Mouse (Mus musculus) liver, embryonic 16.5 days (tissue): ENCODE data around the gene Kcnq4. TPM values are rescaled to one million over a fixed set of nuclear protein-coding genes. Genes with fewer than 3 reads are reported as not detected.

Experiments used
- ATAC-seq: fragments of 200-750 bp; cut with Nextera tagmentation; 2 replicates; pipeline ENCODE4 v1.8.0; 2017; ENCODE audit warnings: low read depth, mild to moderate bottlenecking, moderate number of reproducible peaks, moderate library complexity
- H3K27ac ChIP-seq: fragments of 300-500 bp; sonication (generic); 2 replicates; pipeline ENCODE4 v1.5.1; 2014; ENCODE audit warnings: mild to moderate bottlenecking, low read length
- H3K27me3 ChIP-seq: fragments of 300-500 bp; sonication (generic); 2 replicates; pipeline ENCODE4 v1.6.1; 2014; ENCODE audit warnings: low read depth, low read length, mixed read lengths; ENCODE audit not compliant: control insufficient read depth, insufficient read depth
- H3K36me3 ChIP-seq: fragments of 300-500 bp; sonication (generic); 2 replicates; pipeline ENCODE4 v1.6.1; 2014; ENCODE audit warnings: mild to moderate bottlenecking; ENCODE audit not compliant: control insufficient read depth, insufficient read depth
- H3K4me1 ChIP-seq: fragments of 300-500 bp; sonication (generic); 2 replicates; pipeline ENCODE4 v1.6.1; 2014; ENCODE audit warnings: low read depth, low read length, mixed read lengths; ENCODE audit not compliant: control insufficient read depth
- H3K4me2 ChIP-seq: fragments of 300-500 bp; sonication (generic); 2 replicates; pipeline ENCODE4 v1.6.1; 2014; ENCODE audit warnings: low read depth, low read length, mixed read lengths
- H3K4me3 ChIP-seq: fragments of 300-500 bp; sonication (generic); 2 replicates; pipeline ENCODE4 v1.5.1; 2014; ENCODE audit warnings: low read depth, mild to moderate bottlenecking, low read length
- H3K9ac ChIP-seq: fragments of 300-500 bp; sonication (generic); 2 replicates; pipeline ENCODE4 v1.6.1; 2014; ENCODE audit warnings: low read depth, low read length
- H3K9me3 ChIP-seq: fragments of 300-500 bp; sonication (generic); replicated peaks from 2 replicates; pipeline ENCODE4 v1.6.1; 2016; ENCODE audit warnings: low read length; ENCODE audit not compliant: control insufficient read depth
- WGBS: fragments of 180-500 bp; shearing (Covaris S2); extraction: QIAGEN DNeasy Blood & Tissue Kit; methylation state at CpG from one replicate; pipeline ENCODE4 v1.1.7; 2014; ENCODE audit not compliant: insufficient replicate concordance; 5-methylcytosine and 5-hydroxymethylcytosine counted together
- polyA plus RNA-seq: library from polyadenylated mRNA; unstranded; fragments of >200 nt; fragmentation: Nextera tagmentation; extraction: Ambion mirVana; gene quantifications from 2 replicates; pipeline ENCODE4 v1.2.1, GENCODE M21; 2015

Kcnq4 gene
- polyA plus RNA-seq, 1 experiment from 2014 or later: 0.14 TPM

DNA sequence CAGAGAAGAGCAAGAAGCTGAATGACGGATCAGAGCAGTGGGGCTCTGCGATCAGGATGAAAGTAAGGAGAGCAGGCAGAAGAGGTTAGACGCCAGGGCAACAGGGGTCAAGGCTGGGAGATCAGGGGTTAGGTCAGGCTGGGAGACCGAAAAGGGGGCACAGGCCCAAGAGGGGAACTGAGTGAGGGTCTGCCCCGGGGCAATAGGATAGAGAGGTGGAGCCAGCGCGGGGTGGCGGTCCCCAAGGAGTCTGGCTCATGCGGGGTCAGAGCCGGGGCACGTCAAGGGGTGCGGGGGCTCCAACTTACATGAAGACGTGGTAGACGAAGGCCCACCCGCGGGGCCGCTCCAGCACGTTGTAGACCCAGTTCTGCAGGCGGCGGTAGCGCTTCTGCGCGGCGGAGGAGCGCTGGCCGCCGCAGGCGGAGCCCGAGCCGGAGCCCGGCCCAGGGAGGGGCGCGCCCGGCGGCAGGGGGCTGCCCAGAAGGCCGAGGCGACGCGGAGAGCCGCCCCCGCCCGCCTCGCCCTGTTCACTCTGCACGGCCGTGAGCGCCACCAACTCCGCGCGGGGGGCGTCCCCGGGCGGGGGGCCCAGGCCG, 1.8 kb downstream of the Kcnq4 start:
- Histone ChIP-seq H3K9ac (no peak overlapping the region), H3K36me3 (no peaks in the 10 kb centered on the region), H3K27ac (no peak overlapping the region), H3K27me3 (peaks cover 73% of the 10 kb centered on the region), H3K4me1 (peaks cover 3% of the 10 kb centered on the region), H3K4me3 (peak overlapping the region; percentile 55), H3K9me3 (no peaks in the 10 kb centered on the region), H3K4me2 (peak overlapping the region; percentile 74)
- 7% methylated on average over 32 of the region's 53 CpGs for WGBS
- ATAC-seq: peak; percentile 23; the same call in 1 of the 2 replicates

DNA sequence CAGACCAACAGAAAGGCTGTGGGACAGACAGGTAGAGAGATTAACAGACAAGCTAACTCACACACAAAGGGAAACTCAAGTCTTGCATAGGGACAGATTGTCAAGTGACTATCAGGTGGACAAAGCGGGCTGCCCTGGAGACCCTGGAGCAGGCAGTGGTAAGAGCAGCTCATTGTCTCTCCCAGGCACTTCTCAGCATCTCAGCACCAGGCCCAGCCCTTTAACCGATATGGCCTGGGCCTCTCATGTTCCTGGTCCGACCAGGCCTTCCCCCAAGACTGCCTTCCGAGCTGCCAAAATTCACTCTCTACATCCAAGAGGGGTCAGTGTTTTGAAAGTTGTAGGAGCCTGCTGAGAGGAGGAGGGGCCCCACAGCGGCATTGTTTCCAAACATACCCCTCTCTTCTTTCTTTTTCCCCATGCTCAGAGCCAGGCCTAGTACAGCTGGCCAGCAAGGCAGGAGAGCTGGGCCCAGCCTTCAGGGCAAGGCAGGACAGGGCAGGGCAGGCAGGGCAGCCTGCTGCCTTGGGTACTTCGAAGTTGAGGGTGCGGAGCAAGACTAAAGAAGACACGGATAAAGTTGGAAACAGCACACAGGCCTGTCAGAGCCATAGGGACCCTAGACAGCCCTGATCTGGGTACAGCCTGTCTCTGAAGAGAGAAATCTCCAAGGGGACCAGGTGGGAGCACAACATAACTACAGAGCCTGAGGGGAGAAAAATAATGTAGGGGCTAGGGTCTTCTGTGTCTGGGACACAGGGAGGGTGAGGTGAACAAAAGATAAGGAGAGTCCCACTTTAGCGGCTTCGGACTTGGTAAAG, 2.5 kb downstream of the Kcnq4 start:
- ATAC-seq: no peak
- Histone ChIP-seq H3K9ac (no peak overlapping the region), H3K4me3 (no peak overlapping the region), H3K9me3 (no peaks in the 10 kb centered on the region), H3K36me3 (no peaks in the 10 kb centered on the region), H3K27ac (no peak overlapping the region), H3K4me2 (no peak overlapping the region), H3K27me3 (peaks cover 70% of the 10 kb centered on the region), H3K4me1 (peaks cover 3% of the 10 kb centered on the region)
- 39% methylated on average over 10 of the region's 10 CpGs for WGBS

DNA sequence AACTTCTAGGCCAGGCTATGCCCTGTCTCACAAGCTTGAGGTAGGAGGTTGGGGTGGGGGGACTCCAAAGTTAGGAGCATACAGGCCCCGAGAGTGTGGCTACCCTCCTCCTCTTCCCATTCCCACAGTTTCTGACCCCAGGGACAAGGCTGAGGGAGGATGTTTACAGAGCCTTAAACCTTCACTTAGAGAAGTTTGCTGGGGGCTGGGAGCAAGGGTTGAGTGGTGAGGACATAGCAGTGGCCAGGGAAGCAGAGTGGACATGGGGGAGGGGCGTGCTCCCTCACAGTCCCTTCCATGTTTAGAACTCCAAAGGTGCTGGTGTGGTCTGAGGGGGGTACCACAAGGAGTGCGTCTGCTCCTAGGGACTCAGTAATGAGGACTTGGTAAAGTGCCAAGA, 4.8 kb downstream of the Kcnq4 start:
- Histone ChIP-seq H3K4me3 (no peak overlapping the region), H3K4me2 (no peak overlapping the region), H3K36me3 (no peaks in the 10 kb centered on the region), H3K4me1 (peaks cover 3% of the 10 kb centered on the region), H3K27ac (no peak overlapping the region), H3K27me3 (peaks cover 53% of the 10 kb centered on the region), H3K9me3 (no peaks in the 10 kb centered on the region), H3K9ac (no peak overlapping the region)
- ATAC-seq: no peak
- 41% methylated on average over 3 of the region's 3 CpGs for WGBS

DNA sequence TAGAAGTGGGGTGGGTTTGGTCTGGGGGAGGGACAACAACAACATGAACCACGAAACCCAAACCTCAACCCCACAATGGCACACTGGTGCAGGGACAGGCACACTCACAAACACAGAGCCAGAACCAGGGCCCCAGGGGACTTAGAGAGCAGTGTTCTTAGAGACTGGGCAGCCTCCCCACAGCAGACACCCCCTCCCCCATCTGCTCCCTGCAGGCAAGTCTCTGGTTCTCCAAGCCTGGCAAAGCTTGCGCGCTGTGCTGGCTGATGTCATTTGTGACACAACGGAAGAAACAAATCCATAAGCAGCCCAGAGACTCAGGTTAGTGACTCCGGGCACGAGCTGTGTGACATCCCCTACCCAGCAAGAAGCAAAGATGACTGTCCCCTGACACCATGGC, 7.1 kb downstream of the Kcnq4 start:
- H3K9ac ChIP-seq: no peak overlapping the region
- ATAC-seq: no peak
- no peak overlapping the region for H3K4me2 ChIP-seq
- no peak overlapping the region for H3K27ac ChIP-seq
- H3K27me3 ChIP-seq: peaks cover 40% of the 10 kb centered on the region
- 69% methylated on average over 6 of the region's 6 CpGs for WGBS
- no peak overlapping the region for H3K4me3 ChIP-seq
- H3K4me1 ChIP-seq: no peaks in the 10 kb centered on the region
- H3K9me3 ChIP-seq: no peaks in the 10 kb centered on the region
- no peaks in the 10 kb centered on the region for H3K36me3 ChIP-seq

DNA sequence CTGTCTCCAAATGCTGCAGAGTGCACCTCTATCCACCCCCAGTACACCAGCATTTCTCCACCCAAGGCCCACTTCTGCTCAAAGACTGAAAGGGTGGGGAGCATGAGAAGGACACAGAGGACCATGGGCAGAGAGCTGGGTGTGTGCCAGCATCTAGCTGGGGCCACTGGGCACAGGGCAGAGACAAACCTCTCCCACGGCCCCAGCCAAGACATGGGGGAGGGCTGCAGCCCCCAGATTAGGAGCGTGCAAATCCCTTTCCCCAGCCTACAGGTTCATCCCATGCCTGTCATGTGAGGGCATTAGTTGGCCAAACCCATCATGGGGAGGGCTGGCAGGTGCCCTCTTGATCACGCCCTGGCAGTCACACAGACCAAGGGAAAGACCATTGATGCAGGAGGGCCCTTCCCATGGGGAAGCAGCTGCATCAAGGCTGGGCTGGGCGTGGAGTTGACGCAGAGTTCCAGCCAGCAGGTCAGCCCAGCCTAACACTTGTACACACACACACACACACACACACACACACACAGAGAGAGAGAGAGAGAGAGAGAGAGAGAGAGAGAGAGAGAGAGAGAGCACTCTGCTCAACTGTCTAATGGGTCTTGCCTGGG, 14.3 kb downstream of the Kcnq4 start:
- Histone ChIP-seq H3K36me3 (no peaks in the 10 kb centered on the region), H3K4me3 (no peak overlapping the region), H3K9me3 (no peaks in the 10 kb centered on the region), H3K4me2 (no peak overlapping the region), H3K27ac (no peak overlapping the region), H3K27me3 (peaks cover 54% of the 10 kb centered on the region), H3K4me1 (peaks cover 13% of the 10 kb centered on the region), H3K9ac (no peak overlapping the region)
- ATAC-seq: no peak
- WGBS: 63% methylated on average over 5 of the region's 5 CpGs

DNA sequence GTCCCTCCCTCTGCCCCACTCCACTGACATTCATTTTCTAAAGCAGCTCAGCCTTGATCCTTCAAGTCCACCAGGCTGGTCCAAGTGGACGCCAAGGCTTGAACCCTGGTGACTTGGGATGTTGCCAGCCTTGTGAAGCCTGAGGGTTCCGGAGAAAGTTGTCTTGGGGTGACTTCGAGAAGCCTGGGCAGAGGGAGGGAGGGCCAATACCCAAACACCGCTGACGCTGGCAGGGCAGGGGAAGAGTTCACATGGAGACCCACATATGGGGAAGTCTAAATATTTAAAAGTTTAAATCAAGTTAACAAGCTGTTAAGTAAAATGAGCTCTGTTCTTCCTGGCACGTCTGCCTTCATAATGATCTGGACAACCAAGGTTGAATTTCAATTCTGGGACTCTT, 15.7 kb downstream of the Kcnq4 start:
- H3K36me3 ChIP-seq: no peaks in the 10 kb centered on the region
- peaks cover 13% of the 10 kb centered on the region for H3K4me1 ChIP-seq
- H3K27ac ChIP-seq: no peak overlapping the region
- H3K9me3 ChIP-seq: no peaks in the 10 kb centered on the region
- WGBS: 58% methylated on average over 6 of the region's 6 CpGs
- H3K27me3 ChIP-seq: peaks cover 43% of the 10 kb centered on the region
- no peak overlapping the region for H3K4me2 ChIP-seq
- H3K4me3 ChIP-seq: no peak overlapping the region
- H3K9ac ChIP-seq: no peak overlapping the region
- no peak for ATAC-seq

DNA sequence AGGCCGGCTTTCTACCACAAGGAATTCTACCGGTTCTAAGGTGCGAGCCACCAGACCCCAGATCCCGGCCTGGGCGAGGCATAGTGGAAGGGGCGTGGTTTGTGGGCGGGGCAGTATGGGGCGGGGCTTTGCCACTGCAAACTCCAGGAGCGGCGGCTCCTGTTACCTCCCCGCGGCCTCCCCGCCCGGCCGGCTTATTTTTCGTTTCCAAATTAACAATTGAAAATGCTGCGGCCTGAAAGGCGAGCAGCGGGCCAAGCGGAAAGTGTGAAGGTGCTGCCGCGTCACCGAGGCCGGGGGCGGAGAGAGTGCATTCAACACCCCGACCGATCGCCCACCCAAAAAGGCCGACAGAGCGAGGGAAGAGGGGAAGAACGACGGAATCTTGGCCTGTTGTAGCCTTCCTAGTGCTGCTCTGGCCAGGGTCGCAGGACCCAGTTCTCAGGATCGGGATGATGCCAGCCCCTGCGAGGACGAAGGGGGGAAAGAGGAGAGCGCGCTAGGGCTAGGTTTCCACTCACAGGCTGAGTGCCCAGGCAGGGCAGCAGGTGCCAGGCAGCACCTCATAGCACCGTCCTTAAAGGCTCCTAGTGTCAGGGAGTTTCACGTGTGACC, 17.3 kb downstream of the Kcnq4 start:
- Histone ChIP-seq H3K4me1 (peaks cover 13% of the 10 kb centered on the region), H3K27me3 (peaks cover 42% of the 10 kb centered on the region), H3K4me2 (peak overlapping the region; percentile 92), H3K9me3 (no peaks in the 10 kb centered on the region), H3K36me3 (no peaks in the 10 kb centered on the region), H3K9ac (peak overlapping the region; percentile 63), H3K4me3 (peak overlapping the region; percentile 66), H3K27ac (no peak overlapping the region)
- peak; percentile 87 for ATAC-seq
- under 1% methylated on average over 40 of the region's 40 CpGs for WGBS

DNA sequence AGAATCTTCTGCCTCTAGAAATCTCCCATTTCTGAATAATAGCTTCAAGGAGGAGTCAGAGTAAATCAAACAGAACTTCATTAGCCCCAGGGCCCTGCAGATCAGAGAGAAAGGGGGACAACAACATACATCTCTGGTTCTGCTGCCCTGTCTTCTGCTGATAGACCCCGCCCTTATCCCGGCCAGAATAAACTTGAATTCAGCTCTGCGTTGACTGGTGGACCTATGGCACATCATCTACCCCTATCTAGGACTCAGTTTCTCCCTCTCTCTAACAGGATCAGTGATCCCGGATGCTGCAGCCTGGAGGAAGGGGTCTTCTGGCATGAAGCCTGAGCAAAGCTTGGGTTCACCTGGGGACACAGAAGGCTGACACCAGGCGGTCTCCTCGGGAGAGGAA, 17.8 kb downstream of the Kcnq4 start:
- Histone ChIP-seq H3K36me3 (no peaks in the 10 kb centered on the region), H3K4me3 (peak overlapping the region; percentile 66), H3K9me3 (no peaks in the 10 kb centered on the region), H3K4me2 (peak overlapping the region; percentile 92), H3K27me3 (peaks cover 42% of the 10 kb centered on the region), H3K9ac (no peak overlapping the region), H3K4me1 (peaks cover 13% of the 10 kb centered on the region), H3K27ac (no peak overlapping the region)
- peak; percentile 43; the same call in 1 of the 2 replicates for ATAC-seq
- 20% methylated on average over 6 of the region's 6 CpGs for WGBS
